ENCODE assay signal across 18 mouse cellular contexts in the genomic region with DNA sequence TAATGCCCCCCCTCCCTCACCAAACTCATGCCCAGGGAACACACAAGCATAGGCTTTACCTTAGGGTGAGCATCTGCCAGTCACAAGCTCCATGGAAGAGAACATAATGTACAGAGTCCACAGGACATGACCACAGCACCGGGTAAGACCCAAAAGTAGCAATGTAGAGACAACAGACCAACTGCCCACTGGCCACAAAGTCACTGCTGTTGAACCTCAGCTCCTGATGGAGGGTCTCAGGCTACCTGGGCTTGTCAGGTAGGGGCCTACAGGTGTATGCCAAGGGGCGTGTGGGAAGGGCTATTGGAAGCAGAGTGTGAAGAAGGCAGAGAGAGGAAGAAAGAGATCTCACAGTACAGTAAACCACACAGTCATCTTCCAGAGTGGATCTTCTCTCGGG.
"Had no signal": no experiment of that assay in that cellular context is flagged by ENCODE, and none has a peak within 500 bp of the region (broad histone marks: within the 10 kb centered on the region; RNA-seq: fewer than 3 reads in every experiment).

No protein-coding gene starts in this region.

- H3K4me3 ChIP-seq: limb, embryonic 12.5 days; limb, embryonic 15.5 days; midbrain, embryonic 12.5 days; midbrain, embryonic 15.5 days; neural tube, embryonic 12.5 days; neural tube, embryonic 15.5 days; stomach, embryonic 15.5 days had no signal

- ATAC-seq: liver, postnatal 0 days; lung, postnatal 0 days; midbrain, embryonic 15.5 days had no signal

- H3K27me3 ChIP-seq: limb, embryonic 12.5 days; limb, embryonic 15.5 days; midbrain, embryonic 12.5 days; midbrain, embryonic 15.5 days; neural tube, embryonic 12.5 days; neural tube, embryonic 15.5 days; stomach, embryonic 15.5 days had no signal

- H3K9me3 ChIP-seq: limb, embryonic 12.5 days; limb, embryonic 15.5 days; midbrain, embryonic 12.5 days; midbrain, embryonic 15.5 days; neural tube, embryonic 12.5 days; neural tube, embryonic 15.5 days; stomach, embryonic 15.5 days had no signal

- H3K9ac ChIP-seq: limb, embryonic 12.5 days; limb, embryonic 15.5 days; liver, embryonic 14.5 days; liver, postnatal 0 days; lung, embryonic 14.5 days; midbrain, embryonic 12.5 days; midbrain, embryonic 15.5 days; neural tube, embryonic 12.5 days; neural tube, embryonic 15.5 days; stomach, embryonic 15.5 days had no signal

- H3K27ac ChIP-seq: kidney, postnatal 0 days; limb, embryonic 12.5 days; limb, embryonic 15.5 days; liver, embryonic 14.5 days; macrophage; midbrain, embryonic 12.5 days; midbrain, embryonic 15.5 days; neural tube, embryonic 12.5 days; neural tube, embryonic 15.5 days; stomach, embryonic 15.5 days had no signal

- DNase-seq: kidney, postnatal 25 days; liver, postnatal 0 days; lung, embryonic 14.5 days; retina, postnatal 1 day; spleen, adult 18-20 months; thymus, postnatal 25 days had no signal

- H3K4me2 ChIP-seq: limb, embryonic 12.5 days; limb, embryonic 15.5 days; liver, embryonic 11.5 days; lung, embryonic 14.5 days; midbrain, embryonic 12.5 days; midbrain, embryonic 15.5 days; neural tube, embryonic 12.5 days; neural tube, embryonic 15.5 days; stomach, embryonic 15.5 days had no signal

- H3K36me3 ChIP-seq: limb, embryonic 12.5 days; limb, embryonic 15.5 days; midbrain, embryonic 12.5 days; midbrain, embryonic 15.5 days; neural tube, embryonic 12.5 days; neural tube, embryonic 15.5 days; stomach, embryonic 15.5 days had no signal

- H3K4me1 ChIP-seq: midbrain, embryonic 15.5 days; neural tube, embryonic 15.5 days; stomach, embryonic 15.5 days had no signal
